Mouse (Mus musculus) sigmoid colon, adult 10 weeks (tissue): ENCODE measurements around the gene Acer2. TPM values are rescaled to one million over a fixed set of nuclear protein-coding genes. Genes with fewer than 3 reads are reported as not detected.

Experiments used
- polyA plus RNA-seq: library from polyadenylated mRNA; stranded (reverse); fragments of 350-450 nt; fragmentation: Illumina TruSeq; extraction: RNeasy Lipid Tissue Mini Kit (QIAGEN cat#74804); gene quantifications from one replicate; pipeline ENCODE4 v1.2.3, GENCODE M21; 2014; ENCODE audit warnings: low read depth, low replicate concordance

Gene Acer2
- polyA plus RNA-seq = 29.1 TPM

DNA sequence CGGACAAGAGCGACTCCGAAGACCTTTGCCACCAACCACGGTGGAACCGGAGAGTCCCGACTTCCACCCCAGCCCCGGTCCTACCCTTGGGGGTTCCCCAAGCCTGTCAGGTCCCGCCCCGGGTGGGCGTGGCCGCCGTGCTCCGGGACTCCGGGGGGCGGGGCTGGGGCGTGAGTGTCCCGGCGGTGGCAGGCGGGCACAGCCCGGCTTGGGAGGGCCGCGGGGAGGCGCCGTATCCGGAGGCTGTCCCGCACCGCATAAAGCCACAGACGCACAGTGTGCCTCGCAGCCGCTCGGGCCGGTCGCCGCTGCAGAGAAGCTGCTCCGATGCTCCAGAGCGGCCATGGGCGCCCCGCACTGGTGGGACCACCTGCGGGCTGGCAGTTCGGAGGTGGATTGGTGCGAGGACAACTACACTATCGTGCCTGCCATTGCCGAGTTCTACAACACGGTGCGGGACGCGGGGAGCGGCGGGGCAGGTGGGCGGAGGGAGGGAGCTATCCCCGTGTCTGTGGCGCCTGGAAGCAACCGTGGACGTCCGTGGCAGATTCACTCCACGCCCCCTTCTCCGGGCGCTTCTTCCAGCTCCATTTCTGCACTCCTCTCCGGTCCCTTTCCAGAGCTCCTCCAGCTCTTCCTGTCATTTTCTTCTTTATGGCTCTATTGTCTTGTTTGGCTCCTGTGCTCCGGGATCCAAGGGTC lies at the start of gene Acer2:
Gene Acer2 (plus strand): TSS at position 251 of the 702 bp plus-strand sequence.

DNA sequence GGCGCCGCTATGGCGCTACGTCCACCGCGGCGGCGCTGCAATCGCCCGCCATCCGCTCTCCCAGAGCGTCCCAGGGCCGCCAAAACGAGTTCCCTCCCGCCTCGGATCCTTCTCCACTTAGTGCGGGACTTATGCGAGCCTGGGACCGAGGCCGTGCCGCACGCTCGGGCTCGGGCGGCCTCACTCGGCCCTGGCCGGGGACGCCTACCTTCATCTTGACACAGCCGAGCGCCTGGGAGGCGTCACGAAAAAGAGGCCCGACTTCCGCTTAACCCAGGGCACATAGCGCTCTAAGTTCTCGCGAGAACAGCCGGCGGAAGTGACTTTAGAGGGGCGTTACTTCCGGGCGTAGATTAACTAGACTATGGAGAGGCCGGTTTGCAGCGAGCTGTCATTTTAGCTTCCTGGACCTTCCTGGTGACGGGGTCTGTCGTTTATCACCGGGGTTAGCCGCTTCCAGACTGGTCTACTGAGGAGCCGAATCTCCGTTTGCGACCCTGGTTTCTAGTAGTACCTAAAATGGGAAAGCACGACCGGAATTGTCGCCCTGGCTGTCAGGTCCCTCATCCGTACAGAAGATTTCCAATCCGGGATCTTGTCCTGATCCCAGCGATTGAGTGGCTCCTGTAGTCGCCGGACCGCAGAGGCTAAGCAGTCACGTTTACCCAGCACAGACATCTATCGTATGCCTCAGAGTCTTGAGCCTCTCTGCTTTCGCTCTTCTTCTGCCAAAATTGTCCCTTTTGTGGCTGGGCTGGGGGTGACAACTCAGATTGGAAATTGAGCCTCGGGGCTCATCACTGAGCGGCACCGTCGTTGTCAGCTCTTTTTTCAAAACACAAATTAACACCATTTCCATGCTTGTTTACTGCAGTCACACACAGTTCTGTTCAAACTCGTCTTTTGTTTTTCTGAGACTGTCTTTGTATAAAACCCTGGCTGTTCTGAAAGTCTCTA lies 16.8 kb upstream of the Acer2 start, which contains the start of gene Rps6:
Gene Rps6 (minus strand): TSS at position 300 of the 957 bp plus-strand sequence.

Other genes with a start within 250 kb of the Acer2 start
- gene Plin2, start 204.3 kb upstream of the Acer2 start, polyA plus RNA-seq = 26.4 TPM
- 105 TPM for gene Dennd4c, start 125.8 kb upstream of the Acer2 start, polyA plus RNA-seq
- gene Rps6, start 17.0 kb upstream of the Acer2 start, polyA plus RNA-seq = 929 TPM